Mouse (Mus musculus): Measurements from ENCODE around the gene Mlxipl. TPM values are rescaled to one million over a fixed set of nuclear protein-coding genes. Genes with fewer than 3 reads are reported as not detected.

Mlxipl gene
- polyA plus RNA-seq, 1 experiment from 2014 or later, result 3.8 TPM

- H3K36me3 ChIP-seq (replicated peaks), result peaks cover 73% of the 10 kb centered on the region
- DNase-seq (ENCODE audit: low spot score), result no peak
- no peaks in the 10 kb centered on the region for H3K4me1 ChIP-seq
- H3K27ac ChIP-seq (replicated peaks), result no peak overlapping the region
- H3K4me3 ChIP-seq, result no peak overlapping the region
- WGBS, result 89% methylated on average over 7 of the region's 7 CpGs
- H3K27me3 ChIP-seq (replicated peaks; ENCODE audit: low read depth, poor library complexity, severe bottlenecking), result no peaks in the 10 kb centered on the region
- H3K9me3 ChIP-seq, result no peaks in the 10 kb centered on the region; the same call in 1 of the 2 replicates
Observed at GRCm38 (mm10) chr5:135161650-135162049, 72.0 kb downstream of the Mlxipl start.

GRCm38 (mm10) chr5:135162361-135162760 is 72.7 kb downstream of the Mlxipl start:
- no peaks in the 10 kb centered on the region for H3K4me1 ChIP-seq
- no peaks in the 10 kb centered on the region for H3K9me3 ChIP-seq
- 94% methylated on average over 8 of the region's 8 CpGs for WGBS
- DNase-seq (ENCODE audit: low spot score), result no peak
- no peak overlapping the region for H3K4me3 ChIP-seq
- H3K27ac ChIP-seq (replicated peaks), result no peak overlapping the region
- H3K27me3 ChIP-seq (replicated peaks; ENCODE audit: low read depth, poor library complexity, severe bottlenecking), result no peaks in the 10 kb centered on the region
- H3K36me3 ChIP-seq (replicated peaks), result peaks cover 65% of the 10 kb centered on the region

GRCm38 (mm10) chr5:135162821-135163220 is 73.1 kb downstream of the Mlxipl start:
- peaks cover under 1% of the 10 kb centered on the region; the same call in 1 of the 2 replicates for H3K4me1 ChIP-seq
- peaks cover 61% of the 10 kb centered on the region for H3K36me3 ChIP-seq (replicated peaks)
- H3K4me3 ChIP-seq, result no peak overlapping the region
- 93% methylated on average over 6 of the region's 6 CpGs for WGBS
- DNase-seq (ENCODE audit: low spot score), result no peak
- no peaks in the 10 kb centered on the region for H3K27me3 ChIP-seq (replicated peaks; ENCODE audit: low read depth, poor library complexity, severe bottlenecking)
- no peaks in the 10 kb centered on the region for H3K9me3 ChIP-seq
- H3K27ac ChIP-seq (replicated peaks), result no peak overlapping the region

GRCm38 (mm10) chr5:135166909-135167308 is 77.2 kb downstream of the Mlxipl start:
- 89% methylated on average over 4 of the region's 4 CpGs for WGBS
- H3K27ac ChIP-seq (replicated peaks), result no peak overlapping the region
- peaks cover 38% of the 10 kb centered on the region for H3K36me3 ChIP-seq (replicated peaks)

GRCm38 (mm10) chr5:135167469-135167868 is 77.8 kb downstream of the Mlxipl start:
- peak overlapping the region; percentile 78; the same call in 1 of the 2 replicates for H3K4me3 ChIP-seq
- no peak overlapping the region for H3K27ac ChIP-seq (replicated peaks)

More at GRCm38 (mm10) chr5:135166909-135167308, 77.2 kb downstream of the Mlxipl start:
- no peak for DNase-seq (ENCODE audit: low spot score)
- Histone ChIP-seq H3K4me1 (peaks cover 15% of the 10 kb centered on the region), H3K9me3 (no peaks in the 10 kb centered on the region), H3K27me3 (replicated peaks; ENCODE audit: low read depth, poor library complexity, severe bottlenecking) (no peaks in the 10 kb centered on the region), H3K4me3 (no peak overlapping the region)

GRCm38 (mm10) chr5:135168063-135169062 is 78.7 kb downstream of the Mlxipl start, which contains the start of gene Bcl7b:
Gene Bcl7b, plus strand, starts transcription at chr5:135168283.
- Histone ChIP-seq H3K36me3 (replicated peaks) (peaks cover 39% of the 10 kb centered on the region), H3K9me3 (no peaks in the 10 kb centered on the region), H3K4me1 (peaks cover 15% of the 10 kb centered on the region), H3K4me3 (peak within 1 kb of the TSS; percentile 78), H3K27me3 (replicated peaks; ENCODE audit: low read depth, poor library complexity, severe bottlenecking) (no peaks in the 10 kb centered on the region), H3K27ac (replicated peaks) (peak within 1 kb of the TSS; percentile 98)
- DNase-seq (ENCODE audit: low spot score), result peak; percentile 99
- WGBS, result 2% methylated on average over 95 of the region's 95 CpGs

More at GRCm38 (mm10) chr5:135167469-135167868, 77.8 kb downstream of the Mlxipl start:
- no peaks in the 10 kb centered on the region for H3K9me3 ChIP-seq
- no peaks in the 10 kb centered on the region for H3K27me3 ChIP-seq (replicated peaks; ENCODE audit: low read depth, poor library complexity, severe bottlenecking)
- peaks cover 15% of the 10 kb centered on the region for H3K4me1 ChIP-seq
- no peak for DNase-seq (ENCODE audit: low spot score)
- WGBS, result 96% methylated on average over 4 of the region's 4 CpGs
- H3K36me3 ChIP-seq (replicated peaks), result peaks cover 38% of the 10 kb centered on the region

GRCm38 (mm10) chr5:135169479-135169878 is 79.8 kb downstream of the Mlxipl start:
- Histone ChIP-seq H3K4me3 (peak overlapping the region; percentile 78), H3K36me3 (replicated peaks) (peaks cover 44% of the 10 kb centered on the region), H3K4me1 (peaks cover 15% of the 10 kb centered on the region), H3K27ac (replicated peaks) (peak overlapping the region; percentile 98), H3K27me3 (replicated peaks; ENCODE audit: low read depth, poor library complexity, severe bottlenecking) (no peaks in the 10 kb centered on the region), H3K9me3 (no peaks in the 10 kb centered on the region)
- DNase-seq (ENCODE audit: low spot score), result no peak
- 90% methylated on average over 5 of the region's 5 CpGs for WGBS

- 88% methylated on average over 6 of the region's 6 CpGs for WGBS
- no peak overlapping the region for H3K4me3 ChIP-seq
- H3K27me3 ChIP-seq (replicated peaks; ENCODE audit: low read depth, poor library complexity, severe bottlenecking), result no peaks in the 10 kb centered on the region
- no peak overlapping the region for H3K27ac ChIP-seq (replicated peaks)
- peaks cover 65% of the 10 kb centered on the region for H3K36me3 ChIP-seq (replicated peaks)
- no peaks in the 10 kb centered on the region for H3K9me3 ChIP-seq
- peaks cover 15% of the 10 kb centered on the region for H3K4me1 ChIP-seq
- DNase-seq (ENCODE audit: low spot score), result no peak
Observed at GRCm38 (mm10) chr5:135171688-135172220, 82.1 kb downstream of the Mlxipl start.

GRCm38 (mm10) chr5:135172986-135173385 is 83.3 kb downstream of the Mlxipl start:
- WGBS, result 93% methylated on average over 5 of the region's 5 CpGs
- no peak overlapping the region for H3K4me3 ChIP-seq
- no peak for DNase-seq (ENCODE audit: low spot score)

GRCm38 (mm10) chr5:135175086-135175485 is 85.4 kb downstream of the Mlxipl start:
- H3K4me1 ChIP-seq, result peaks cover under 1% of the 10 kb centered on the region
- DNase-seq (ENCODE audit: low spot score), result no peak
- H3K9me3 ChIP-seq, result no peaks in the 10 kb centered on the region
- no peak overlapping the region for H3K27ac ChIP-seq (replicated peaks)
- H3K36me3 ChIP-seq (replicated peaks), result peaks cover 95% of the 10 kb centered on the region
- H3K4me3 ChIP-seq, result no peak overlapping the region
- H3K27me3 ChIP-seq (replicated peaks; ENCODE audit: low read depth, poor library complexity, severe bottlenecking), result no peaks in the 10 kb centered on the region

More at GRCm38 (mm10) chr5:135172986-135173385, 83.3 kb downstream of the Mlxipl start:
- Histone ChIP-seq H3K36me3 (replicated peaks) (peaks cover 77% of the 10 kb centered on the region), H3K9me3 (no peaks in the 10 kb centered on the region), H3K4me1 (peaks cover 13% of the 10 kb centered on the region), H3K27me3 (replicated peaks; ENCODE audit: low read depth, poor library complexity, severe bottlenecking) (no peaks in the 10 kb centered on the region), H3K27ac (replicated peaks) (no peak overlapping the region)

- H3K4me1 ChIP-seq, result no peaks in the 10 kb centered on the region
- no peak overlapping the region for H3K4me3 ChIP-seq
- no peaks in the 10 kb centered on the region for H3K27me3 ChIP-seq (replicated peaks; ENCODE audit: low read depth, poor library complexity, severe bottlenecking)
- peaks cover 98% of the 10 kb centered on the region for H3K36me3 ChIP-seq (replicated peaks)
- WGBS, result 78% methylated on average over 3 of the region's 3 CpGs
- H3K9me3 ChIP-seq, result no peaks in the 10 kb centered on the region
- DNase-seq (ENCODE audit: low spot score), result no peak
- no peak overlapping the region for H3K27ac ChIP-seq (replicated peaks)
Observed at GRCm38 (mm10) chr5:135178523-135178922, 88.8 kb downstream of the Mlxipl start.

- no peaks in the 10 kb centered on the region for H3K9me3 ChIP-seq
- no peaks in the 10 kb centered on the region for H3K4me1 ChIP-seq
- DNase-seq (ENCODE audit: low spot score), result no peak
- H3K27me3 ChIP-seq (replicated peaks; ENCODE audit: low read depth, poor library complexity, severe bottlenecking), result no peaks in the 10 kb centered on the region
- WGBS, result 90% methylated on average over 4 of the region's 4 CpGs
- H3K4me3 ChIP-seq, result no peak overlapping the region
- no peak overlapping the region for H3K27ac ChIP-seq (replicated peaks)
- peaks cover 95% of the 10 kb centered on the region for H3K36me3 ChIP-seq (replicated peaks)
Observed at GRCm38 (mm10) chr5:135178996-135179395, 89.3 kb downstream of the Mlxipl start.
